Mouse (Mus musculus) forebrain, embryonic 11.5 days (tissue): ENCODE data around the gene Klhl29. TPM values are rescaled to one million over a fixed set of nuclear protein-coding genes. Genes with fewer than 3 reads are reported as not detected.

Source experiments
- ATAC-seq: fragments of 200-750 bp; cut with Nextera tagmentation; replicated peaks from 2 replicates; pipeline ENCODE4 v1.8.0; 2017; ENCODE audit warnings: moderate TSS enrichment; ENCODE audit not compliant: low FRiP score
- DNase-seq: peaks from one replicate; pipeline ENCODE4 v3.0.0-alpha.2; 2017; ENCODE audit warnings: low spot score
- H3K27ac ChIP-seq: fragments of 300-500 bp; sonication (generic); 2 replicates; pipeline ENCODE4 v1.5.1; 2014; ENCODE audit warnings: low read depth, low read length
- H3K27me3 ChIP-seq: fragments of 300-500 bp; sonication (generic); 2 replicates; pipeline ENCODE4 v1.6.1; 2014; ENCODE audit warnings: mild to moderate bottlenecking, low read length, mixed read lengths; ENCODE audit not compliant: control insufficient read depth, insufficient read depth
- H3K36me3 ChIP-seq: fragments of 300-500 bp; sonication (generic); 2 replicates; pipeline ENCODE4 v1.6.1; 2014; ENCODE audit warnings: mild to moderate bottlenecking, low read length, moderate library complexity, mixed read lengths; ENCODE audit not compliant: control insufficient read depth, insufficient read depth
- H3K4me1 ChIP-seq: fragments of 300-500 bp; sonication (generic); replicated peaks from 2 replicates; pipeline ENCODE4 v1.6.1; 2014; ENCODE audit warnings: low read length, mixed read lengths; ENCODE audit not compliant: control insufficient read depth, insufficient read depth
- H3K4me2 ChIP-seq: fragments of 300-500 bp; sonication (generic); 2 replicates; pipeline ENCODE4 v1.6.1; 2014; ENCODE audit warnings: low read depth, mild to moderate bottlenecking, low read length, moderate library complexity, mixed read lengths; ENCODE audit not compliant: severe bottlenecking
- H3K4me3 ChIP-seq: fragments of 300-500 bp; sonication (generic); 2 replicates; pipeline ENCODE4 v1.5.1; 2014; ENCODE audit warnings: low read depth, low read length
- H3K9ac ChIP-seq: fragments of 300-500 bp; sonication (generic); 2 replicates; pipeline ENCODE4 v1.6.1; 2014; ENCODE audit warnings: low read length
- H3K9me3 ChIP-seq: fragments of 300-500 bp; sonication (generic); 2 replicates; pipeline ENCODE4 v1.6.1; 2016; ENCODE audit warnings: low read length, mixed read lengths; ENCODE audit not compliant: control insufficient read depth
- WGBS: fragments of 180-500 bp; shearing (Covaris S2); extraction: QIAGEN DNeasy Blood & Tissue Kit; methylation state at CpG from one replicate; pipeline ENCODE4 v1.1.7; 2014; 5-methylcytosine and 5-hydroxymethylcytosine counted together
- polyA plus RNA-seq: library from polyadenylated mRNA; unstranded; fragments of >200 nt; fragmentation: Nextera tagmentation; extraction: Ambion mirVana; gene quantifications from 2 replicates; pipeline ENCODE4 v1.2.1, GENCODE M21; 2014

Klhl29 gene
- polyA plus RNA-seq, 1 experiment from 2014 or later, result 3.8 TPM

DNA sequence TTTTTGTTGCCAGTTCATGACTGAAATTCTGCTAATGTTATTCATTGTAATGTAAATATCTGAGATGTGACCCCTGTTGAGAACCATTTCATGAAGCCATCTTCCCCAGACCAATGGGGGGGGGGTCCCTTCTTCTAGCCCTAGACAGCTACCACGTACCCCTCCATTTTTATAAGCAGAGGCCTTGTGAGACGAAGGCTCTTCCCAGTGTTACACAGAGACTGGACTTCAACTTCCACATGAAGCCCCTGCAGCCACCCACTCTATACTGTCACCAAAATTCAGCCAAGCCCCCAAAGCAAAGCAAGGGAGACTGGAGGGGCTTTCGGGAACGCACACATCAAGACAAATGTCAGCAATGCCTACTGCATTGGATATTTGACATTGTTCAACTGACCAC, 6.1 kb downstream of the Klhl29 start:
- 94% methylated on average over 4 of the region's 4 CpGs for WGBS
- no peak overlapping the region for H3K9ac ChIP-seq

DNA sequence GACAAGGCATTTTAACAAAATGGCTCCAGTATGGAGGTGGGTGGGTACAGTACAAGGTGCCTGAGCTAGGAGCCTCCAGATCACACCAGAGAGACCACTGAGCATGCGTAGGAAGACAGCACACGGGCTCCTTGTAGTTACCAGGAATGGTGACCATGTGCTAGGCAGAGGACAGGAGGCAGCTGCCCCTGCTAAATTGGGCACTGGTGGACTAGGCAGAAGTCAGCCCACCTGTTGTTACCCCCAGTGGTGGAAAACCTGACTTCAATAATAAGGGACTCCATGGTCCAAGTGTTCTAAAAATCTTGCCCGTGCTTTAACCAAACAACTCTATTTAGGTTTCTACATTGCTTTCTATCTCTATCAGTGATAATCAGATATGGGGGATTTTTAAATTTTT, 10.6 kb downstream of the Klhl29 start:
- Histone ChIP-seq H3K27ac (no peak overlapping the region), H3K4me1 (0 out of 2 replicates have a peak, but pooled peaks cover 2% of the 10 kb centered on the region), H3K4me3 (no peak overlapping the region), H3K27me3 (no peaks in the 10 kb centered on the region), H3K36me3 (no peaks in the 10 kb centered on the region), H3K9me3 (no peaks in the 10 kb centered on the region), H3K9ac (no peak overlapping the region), H3K4me2 (no peak overlapping the region)
- 93% methylated on average over 3 of the region's 3 CpGs for WGBS
- ATAC-seq (no peak), DNase-seq (no peak)

More for the DNA sequence above, 6.1 kb downstream of the Klhl29 start:
- Histone ChIP-seq H3K9me3 (no peaks in the 10 kb centered on the region), H3K36me3 (no peaks in the 10 kb centered on the region), H3K27me3 (no peaks in the 10 kb centered on the region; the same call in 1 of the 2 replicates), H3K4me3 (no peak overlapping the region), H3K4me2 (no peak overlapping the region), H3K27ac (no peak overlapping the region), H3K4me1 (peaks cover 2% of the 10 kb centered on the region; the same call in 1 of the 2 replicates)
- ATAC-seq, result no peak
- no peak for DNase-seq

DNA sequence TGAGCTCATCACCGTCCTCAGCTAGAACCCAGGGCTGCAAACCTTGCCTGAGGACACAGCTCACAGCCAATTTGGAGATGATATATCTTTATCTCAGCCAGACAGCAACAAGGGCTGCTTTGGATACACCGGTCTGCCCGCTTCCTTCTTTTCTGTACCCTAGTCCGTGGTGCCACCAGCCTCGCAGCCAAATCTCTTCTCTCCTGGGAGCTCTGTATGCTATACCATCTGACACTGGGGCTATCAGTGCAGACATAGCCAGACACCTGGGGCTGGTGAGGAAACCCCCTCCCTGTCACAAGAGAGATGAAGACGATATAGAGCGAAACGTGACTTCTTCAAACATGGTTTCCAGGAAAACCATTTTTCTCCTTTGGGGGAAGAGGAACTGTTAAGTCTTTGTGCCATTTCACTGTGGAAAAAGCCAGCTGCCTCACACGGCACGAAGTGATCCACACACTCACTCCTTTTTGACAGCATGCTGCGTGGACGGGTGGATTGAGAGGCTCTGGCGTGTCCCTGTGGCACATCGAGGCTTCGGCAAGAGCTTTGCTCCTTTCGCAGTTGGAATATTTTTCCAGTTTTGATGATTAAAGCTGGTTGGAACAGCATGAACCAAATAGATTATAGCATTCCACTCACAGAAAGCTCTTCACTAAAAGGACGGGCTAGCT, 11.4 kb downstream of the Klhl29 start:
- WGBS, result 88% methylated on average over 17 of the region's 17 CpGs
- Histone ChIP-seq H3K27ac (no peak overlapping the region), H3K4me1 (0 out of 2 replicates have a peak, but pooled peaks cover 2% of the 10 kb centered on the region), H3K4me2 (no peak overlapping the region), H3K27me3 (no peaks in the 10 kb centered on the region), H3K4me3 (no peak overlapping the region), H3K36me3 (no peaks in the 10 kb centered on the region), H3K9me3 (no peaks in the 10 kb centered on the region), H3K9ac (no peak overlapping the region)
- DNase-seq (no peak), ATAC-seq (no peak)

DNA sequence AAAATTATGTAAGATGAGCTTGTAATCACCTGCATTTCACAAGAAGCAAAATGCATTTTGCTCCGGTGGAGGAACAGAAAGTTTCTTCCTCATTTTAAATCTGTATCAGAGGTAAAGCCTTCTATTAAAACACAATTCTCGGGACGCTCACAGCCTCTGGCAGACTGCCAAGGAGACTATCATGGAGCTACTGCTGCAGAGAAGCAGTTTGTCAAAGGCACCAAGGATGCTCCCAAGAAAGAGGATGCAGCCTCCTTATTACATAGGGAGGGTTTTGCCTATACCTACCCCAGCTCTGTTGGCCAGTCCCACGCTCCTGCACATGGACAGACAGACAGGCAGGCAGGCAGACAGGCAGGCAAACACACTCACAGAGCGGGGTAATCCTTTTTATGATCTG, 16.4 kb downstream of the Klhl29 start:
- WGBS, result 61% methylated on average over 5 of the region's 5 CpGs
- Histone ChIP-seq H3K27ac (no peak overlapping the region), H3K4me1 (peaks cover 3% of the 10 kb centered on the region), H3K9ac (no peak overlapping the region), H3K9me3 (no peaks in the 10 kb centered on the region), H3K36me3 (no peaks in the 10 kb centered on the region), H3K4me3 (no peak overlapping the region), H3K4me2 (no peak overlapping the region), H3K27me3 (no peaks in the 10 kb centered on the region)
- ATAC-seq (no peak), DNase-seq (no peak)

DNA sequence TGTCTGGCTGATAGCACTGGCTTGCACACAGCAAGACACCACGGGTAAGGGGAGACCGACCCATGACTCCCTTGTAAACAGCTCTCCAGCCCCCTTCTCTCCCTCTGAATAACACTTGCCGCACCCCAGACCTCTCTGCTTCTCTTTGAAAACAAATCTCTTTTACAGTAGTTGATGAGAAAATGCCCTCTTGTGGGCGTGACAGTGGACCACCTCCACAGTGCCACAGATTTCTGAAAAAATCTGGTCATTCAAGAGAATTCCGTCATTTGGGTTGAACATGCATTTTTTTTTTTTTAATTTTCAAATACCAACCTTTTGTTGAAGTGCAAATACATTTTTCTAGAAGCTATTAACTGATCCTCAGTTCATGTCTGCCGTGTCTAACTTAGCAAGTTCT, 17.0 kb downstream of the Klhl29 start:
- no peak overlapping the region for H3K9ac ChIP-seq
- H3K36me3 ChIP-seq, result no peaks in the 10 kb centered on the region
- H3K27me3 ChIP-seq, result no peaks in the 10 kb centered on the region
- 59% methylated on average over 6 of the region's 6 CpGs for WGBS
- H3K4me3 ChIP-seq, result no peak overlapping the region
- no peak overlapping the region for H3K27ac ChIP-seq
- H3K4me1 ChIP-seq, result peaks cover 3% of the 10 kb centered on the region
- DNase-seq, result no peak
- no peaks in the 10 kb centered on the region for H3K9me3 ChIP-seq
- no peak overlapping the region for H3K4me2 ChIP-seq
- no peak for ATAC-seq

DNA sequence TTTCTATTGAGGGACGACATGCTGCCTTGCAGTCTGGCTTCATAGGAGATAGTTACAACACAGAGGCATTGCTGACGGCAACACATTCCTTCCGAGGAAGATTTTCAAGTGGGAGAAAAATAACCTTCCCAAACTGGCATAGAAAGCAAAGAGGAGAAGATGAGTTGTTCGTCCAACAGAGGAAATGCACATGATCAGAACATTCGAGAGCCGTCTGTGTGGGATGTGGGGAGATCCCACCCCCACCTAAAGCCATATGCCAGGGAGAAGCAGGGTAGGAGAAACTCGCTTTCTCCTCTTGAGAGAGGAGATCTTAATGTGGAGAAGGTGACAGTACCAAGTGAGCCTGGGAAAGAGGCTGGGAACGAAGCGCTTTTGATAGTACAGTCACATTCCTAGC, 22.1 kb downstream of the Klhl29 start:
- H3K9ac ChIP-seq, result no peak overlapping the region
- H3K4me3 ChIP-seq, result no peak overlapping the region
- no peaks in the 10 kb centered on the region for H3K36me3 ChIP-seq
- WGBS, result 91% methylated on average over 9 of the region's 9 CpGs
- H3K4me2 ChIP-seq, result no peak overlapping the region
- no peak for ATAC-seq
- no peaks in the 10 kb centered on the region for H3K9me3 ChIP-seq
- H3K27ac ChIP-seq, result no peak overlapping the region
- H3K27me3 ChIP-seq, result no peaks in the 10 kb centered on the region
- peaks cover 3% of the 10 kb centered on the region for H3K4me1 ChIP-seq
- no peak for DNase-seq

DNA sequence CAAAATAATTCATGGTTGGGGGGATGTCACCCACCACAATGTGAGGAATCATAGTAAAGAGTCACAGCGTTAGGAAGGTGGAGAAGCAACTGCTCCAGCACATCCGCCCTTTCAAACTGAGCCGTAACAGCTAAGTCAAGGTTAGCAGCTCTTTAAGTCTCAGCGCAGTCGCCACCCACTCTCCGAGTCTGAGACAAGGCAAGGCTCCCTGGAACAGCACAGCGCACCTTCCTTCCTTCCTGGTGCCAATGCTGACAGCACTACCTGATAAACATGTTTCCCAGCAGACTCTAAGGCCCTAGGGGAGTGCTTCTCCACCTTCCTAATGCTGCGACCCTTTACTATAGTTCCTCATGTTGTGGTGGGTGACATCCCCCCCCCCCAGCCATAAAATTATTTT, 22.7 kb downstream of the Klhl29 start:
- no peak for DNase-seq

DNA sequence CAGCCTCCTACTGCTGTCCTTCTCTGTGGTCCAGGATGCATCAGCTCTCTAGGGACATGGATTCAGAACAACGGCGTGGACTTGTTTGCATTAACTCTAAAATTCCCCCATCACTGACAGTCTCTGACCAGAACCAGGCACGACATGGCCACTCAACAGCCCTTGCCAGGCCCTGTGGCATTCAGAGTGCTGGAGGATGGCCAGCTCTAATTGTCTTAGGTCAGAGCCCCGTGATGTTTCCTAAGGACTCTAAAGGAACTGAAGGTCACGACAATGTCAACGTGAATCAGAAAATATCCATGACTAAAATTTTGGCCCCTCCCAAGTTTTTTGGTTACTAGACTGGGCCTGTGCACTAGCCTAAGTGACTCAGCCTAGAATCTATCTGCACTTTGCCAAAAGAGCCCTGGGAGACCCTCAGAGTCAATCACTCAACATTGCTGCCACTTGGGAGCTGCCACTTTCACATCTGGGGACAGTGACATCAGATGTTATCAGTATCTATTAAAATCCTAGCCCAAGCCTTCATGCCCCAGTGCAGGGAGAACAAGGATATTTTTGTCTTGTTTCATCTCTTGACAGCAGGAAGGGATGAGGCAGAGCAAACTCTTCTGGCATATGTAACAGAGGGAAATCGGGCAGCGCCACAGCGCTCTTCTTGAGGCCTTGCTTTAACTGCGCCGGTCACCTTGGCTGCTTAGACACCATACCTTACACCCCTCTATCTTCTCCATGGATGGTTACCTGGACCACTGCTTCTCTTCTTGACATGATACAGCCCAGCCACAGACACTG, 24.8 kb downstream of the Klhl29 start:
- Histone ChIP-seq H3K9ac (no peak overlapping the region), H3K9me3 (no peaks in the 10 kb centered on the region), H3K36me3 (no peaks in the 10 kb centered on the region), H3K4me1 (peaks cover 4% of the 10 kb centered on the region; the same call in 1 of the 2 replicates), H3K4me3 (no peak overlapping the region), H3K27me3 (no peaks in the 10 kb centered on the region), H3K27ac (no peak overlapping the region), H3K4me2 (no peak overlapping the region)
- no peak for ATAC-seq
- 93% methylated on average over 11 of the region's 11 CpGs for WGBS
- no peak for DNase-seq

More for the DNA sequence above, 22.7 kb downstream of the Klhl29 start:
- no peaks in the 10 kb centered on the region for H3K27me3 ChIP-seq
- peaks cover 1% of the 10 kb centered on the region; the same call in 1 of the 2 replicates for H3K4me1 ChIP-seq
- WGBS, result 97% methylated on average over 8 of the region's 8 CpGs
- H3K4me2 ChIP-seq, result no peak overlapping the region
- H3K9ac ChIP-seq, result no peak overlapping the region
- H3K9me3 ChIP-seq, result no peaks in the 10 kb centered on the region
- H3K4me3 ChIP-seq, result no peak overlapping the region
- H3K36me3 ChIP-seq, result no peaks in the 10 kb centered on the region
- no peak for ATAC-seq
- no peak overlapping the region for H3K27ac ChIP-seq
